Mouse (Mus musculus) heart, postnatal 36 days (tissue): ENCODE results near the gene Prkaa2. TPM values are rescaled to one million over a fixed set of nuclear protein-coding genes. Genes with fewer than 3 reads are reported as not detected.

Experiments
- DNase-seq, 2 experiments: peaks; one replicate each; pipeline ENCODE4 v3.0.0; 2021 to 2022
- intact Hi-C: fragments of 180-260 bp; cut with DNase I; formaldehyde crosslinking; loops from one replicate; pipeline ENCODE4 v1.15.1; 2025
- total RNA-seq, 2 experiments: library from RNA; stranded (reverse); gene quantifications; 2 replicates each; pipeline ENCODE4 v1.2.3; 2021

The Prkaa2 gene
- total RNA-seq, 2 experiments from 2014 or later: 76.0 to 78.1 TPM

GRCm38 (mm10) chr4:105110684-105111035 is 970 bp upstream of the Prkaa2 start:
- no peak for DNase-seq
- intact Hi-C loops: no loop called here

- no peak for DNase-seq
- intact Hi-C loops: loop anchor here (5.0 kb wide), 1 partner anchor 73 kb away; no protein-coding TSS in a partner anchor
Measured at GRCm38 (mm10) chr4:105109990-105110683, 447 bp upstream of the Prkaa2 start.

GRCm38 (mm10) chr4:105108641-105109198 is 970 bp downstream of the Prkaa2 start:
- intact Hi-C loops: loop anchor here (5.0 kb wide), 1 partner anchor 71 kb away; no protein-coding TSS in a partner anchor
- DNase-seq: peak in 1 of 2 experiments; percentile 12

- intact Hi-C loops: loop anchor here (5.0 kb wide), 1 partner anchor 71 kb away; no protein-coding TSS in a partner anchor
- no peak for DNase-seq
Measured at GRCm38 (mm10) chr4:105107943-105108640, 1.6 kb downstream of the Prkaa2 start.

GRCm38 (mm10) chr4:105104099-105104872 is 5.4 kb downstream of the Prkaa2 start:
- intact Hi-C loops: no loop called here
- DNase-seq: no peak

GRCm38 (mm10) chr4:105101337-105101688 is 8.4 kb downstream of the Prkaa2 start:
- DNase-seq: no peak
- intact Hi-C loops: no loop called here

GRCm38 (mm10) chr4:105100508-105101336 is 9.0 kb downstream of the Prkaa2 start:
- intact Hi-C loops: no loop called here
- peak; percentile 44 to 52 for DNase-seq

- no peak for DNase-seq
- intact Hi-C loops: no loop called here
Measured at GRCm38 (mm10) chr4:105098660-105099059, 11.0 kb downstream of the Prkaa2 start.

GRCm38 (mm10) chr4:105098158-105098557 is 11.5 kb downstream of the Prkaa2 start:
- intact Hi-C loops: no loop called here
- no peak for DNase-seq

GRCm38 (mm10) chr4:105095316-105095715 is 14.4 kb downstream of the Prkaa2 start:
- DNase-seq: peak; percentile 49 to 56

GRCm38 (mm10) chr4:105093951-105094350 is 15.7 kb downstream of the Prkaa2 start:
- intact Hi-C loops: no loop called here
- DNase-seq: no peak

More at GRCm38 (mm10) chr4:105095316-105095715, 14.4 kb downstream of the Prkaa2 start:
- intact Hi-C loops: no loop called here

- intact Hi-C loops: no loop called here
- DNase-seq: no peak
Measured at GRCm38 (mm10) chr4:105090417-105090816, 19.3 kb downstream of the Prkaa2 start.

GRCm38 (mm10) chr4:105089386-105089785 is 20.3 kb downstream of the Prkaa2 start:
- intact Hi-C loops: no loop called here

GRCm38 (mm10) chr4:105088671-105089070 is 21.0 kb downstream of the Prkaa2 start:
- intact Hi-C loops: no loop called here
- DNase-seq: no peak

More at GRCm38 (mm10) chr4:105089386-105089785, 20.3 kb downstream of the Prkaa2 start:
- no peak for DNase-seq

GRCm38 (mm10) chr4:105076152-105076551 is 33.5 kb downstream of the Prkaa2 start:
- DNase-seq: no peak
- intact Hi-C loops: loop anchor here (10.0 kb wide), 1 partner anchor 49 kb away; no protein-coding TSS in a partner anchor

- intact Hi-C loops: loop anchor here (10.0 kb wide), 1 partner anchor 53 kb away; no protein-coding TSS in a partner anchor
- no peak for DNase-seq
Measured at GRCm38 (mm10) chr4:105071761-105072427, 37.8 kb downstream of the Prkaa2 start.

- intact Hi-C loops: loop anchor here (10.0 kb wide), 1 partner anchor 54 kb away; no protein-coding TSS in a partner anchor
- peak; percentile 54 to 76 for DNase-seq
Measured at GRCm38 (mm10) chr4:105070982-105071381, 38.7 kb downstream of the Prkaa2 start.

- DNase-seq: no peak
- intact Hi-C loops: no loop called here
Measured at GRCm38 (mm10) chr4:105051291-105051690, 58.4 kb downstream of the Prkaa2 start.

- no peak for DNase-seq
- intact Hi-C loops: no loop called here
Measured at GRCm38 (mm10) chr4:105050041-105050440, 59.6 kb downstream of the Prkaa2 start.
